Mouse (Mus musculus) kidney, adult 11 months (tissue): ENCODE measurements around the gene Opa3.
A peak's percentile ranks its signal among the peaks of the same experiment; 100 is the strongest.

Source experiments
- DNase-seq: peaks from one replicate; pipeline ENCODE4 v3.0.0; 2022

Opa3 gene

DNA sequence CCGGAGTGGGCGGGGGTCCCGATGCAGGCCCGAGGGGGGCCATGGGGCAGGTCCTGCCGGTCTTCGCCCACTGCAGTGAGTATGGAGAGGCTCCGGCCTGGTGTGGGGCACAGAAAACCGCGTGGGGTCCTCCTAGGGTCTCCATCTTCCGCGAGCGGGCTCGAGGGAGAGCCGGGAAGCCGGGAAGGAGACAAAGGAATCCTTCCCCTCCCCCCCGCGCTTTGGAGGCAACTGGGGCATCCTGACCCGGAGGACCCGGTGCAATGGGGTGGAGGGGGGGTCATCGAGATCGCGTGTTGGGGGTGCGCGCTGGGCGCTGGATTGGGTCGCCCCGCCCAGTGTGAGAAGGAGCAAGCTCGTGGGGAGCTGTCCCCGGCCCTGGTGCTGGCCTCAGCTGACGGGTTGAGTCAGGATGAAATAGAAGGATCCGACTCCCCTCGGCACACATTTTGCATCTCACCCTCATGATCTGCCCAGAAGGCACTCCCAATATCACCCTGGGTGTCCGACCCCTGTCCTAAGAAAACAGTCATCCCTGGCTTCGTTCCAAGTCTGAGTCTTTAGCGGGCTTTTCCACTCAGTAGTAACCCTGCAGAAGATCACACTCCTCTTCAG is 54.8 kb downstream of the Opa3 start:
- no peak for DNase-seq

DNA sequence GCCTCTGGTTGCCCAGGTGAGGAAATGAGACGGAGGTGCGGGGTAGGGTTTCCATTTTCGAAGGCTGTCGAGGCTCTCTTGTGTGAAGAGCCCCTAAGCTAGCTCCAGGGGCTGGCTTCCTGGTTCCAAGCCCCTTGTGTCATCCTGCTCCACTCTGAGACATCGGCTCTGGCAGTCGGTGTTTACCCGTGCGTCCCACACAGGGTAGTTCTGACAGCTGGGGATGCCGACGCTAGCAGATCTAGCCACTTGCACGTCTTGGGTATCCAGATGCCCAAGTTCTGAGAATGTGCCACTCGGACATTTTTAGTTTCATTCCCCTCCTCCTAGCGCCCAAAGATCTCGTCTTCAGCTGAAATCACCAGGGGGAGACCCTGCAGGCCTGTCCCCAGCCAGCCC is 55.3 kb downstream of the Opa3 start:
- DNase-seq = no peak

DNA sequence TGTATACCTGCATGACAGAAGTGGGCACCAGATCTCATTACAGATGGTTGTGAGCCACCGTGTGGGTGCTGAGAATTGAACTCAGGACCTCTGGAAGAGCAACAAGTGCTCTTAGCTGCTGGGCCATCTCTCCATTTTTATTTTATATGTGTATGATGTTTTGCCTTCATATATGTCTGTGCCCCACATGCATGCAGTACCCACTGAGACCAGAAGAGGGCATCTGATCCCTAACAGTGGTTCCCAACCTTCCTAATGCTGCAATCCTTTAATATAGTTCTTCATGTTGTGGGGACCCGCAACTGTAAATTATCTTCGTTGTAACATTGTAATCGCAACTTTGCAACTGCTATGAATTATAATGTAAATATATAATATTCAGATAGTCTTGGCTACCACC is 56.6 kb downstream of the Opa3 start:
- DNase-seq = no peak

DNA sequence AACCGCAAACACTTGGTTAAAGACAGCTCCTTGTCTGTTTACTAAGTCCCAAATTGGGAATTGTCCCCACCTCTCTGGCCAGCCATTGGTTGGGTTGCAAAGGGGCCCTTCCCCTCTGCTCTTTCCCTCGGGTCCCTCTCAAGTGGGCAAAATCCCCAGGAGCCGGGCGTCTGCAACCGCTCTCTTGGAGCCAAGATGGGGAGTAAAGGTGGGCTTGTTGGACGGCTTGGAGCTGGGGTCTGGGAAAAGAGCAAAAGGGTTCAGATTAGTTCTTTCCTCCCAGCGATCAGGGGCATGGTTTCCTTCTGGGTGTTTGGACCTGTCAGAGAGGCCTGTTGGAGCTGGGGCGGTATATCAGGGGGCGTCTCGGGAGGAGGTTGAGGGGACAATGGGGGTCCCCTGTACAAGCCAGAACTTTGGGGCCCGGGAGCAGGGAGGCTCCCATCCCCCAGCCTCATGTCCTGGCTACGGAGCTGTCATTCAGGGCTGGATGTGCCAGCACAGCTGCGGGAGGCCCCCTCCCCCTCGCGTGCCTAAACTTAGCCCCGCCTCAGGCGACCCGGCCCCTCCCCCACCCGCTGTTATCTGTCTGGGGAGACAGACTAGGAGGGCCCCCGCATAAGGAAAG is 62.9 kb downstream of the Opa3 start:
- no peak for DNase-seq

DNA sequence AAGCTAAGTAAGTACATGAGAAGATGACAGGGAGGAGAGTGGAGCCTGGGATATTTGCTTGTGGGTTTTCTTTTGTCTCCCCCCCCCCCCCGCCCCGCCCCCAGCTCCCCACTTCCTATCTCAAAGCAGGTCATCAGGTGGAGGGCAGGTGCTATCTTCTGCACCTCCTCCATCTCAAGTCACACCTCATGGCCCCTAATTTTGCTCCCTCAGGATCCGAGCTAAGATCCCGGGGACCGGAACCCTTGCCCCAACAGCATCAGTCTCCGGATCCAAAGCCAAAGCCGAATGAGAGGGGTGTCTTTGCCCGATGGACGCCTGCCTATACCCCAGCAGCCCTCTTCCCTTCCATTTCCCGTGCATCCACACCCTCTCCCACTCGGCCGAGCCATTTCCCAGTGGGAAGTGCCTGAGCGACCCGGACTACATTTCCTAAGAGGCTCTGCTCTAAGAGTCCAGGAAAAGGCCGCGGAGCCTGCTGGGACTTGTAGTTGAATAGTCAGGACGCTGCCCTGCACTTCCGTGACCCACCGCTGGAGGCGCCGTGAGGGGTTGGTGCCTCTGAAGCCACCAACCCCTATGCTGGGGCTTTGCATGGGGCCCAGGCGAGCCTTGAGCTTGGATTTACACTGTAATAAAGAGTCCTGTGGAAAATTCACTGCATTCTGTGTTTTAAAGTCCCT is 67.5 kb downstream of the Opa3 start:
- DNase-seq = peak; percentile 95

DNA sequence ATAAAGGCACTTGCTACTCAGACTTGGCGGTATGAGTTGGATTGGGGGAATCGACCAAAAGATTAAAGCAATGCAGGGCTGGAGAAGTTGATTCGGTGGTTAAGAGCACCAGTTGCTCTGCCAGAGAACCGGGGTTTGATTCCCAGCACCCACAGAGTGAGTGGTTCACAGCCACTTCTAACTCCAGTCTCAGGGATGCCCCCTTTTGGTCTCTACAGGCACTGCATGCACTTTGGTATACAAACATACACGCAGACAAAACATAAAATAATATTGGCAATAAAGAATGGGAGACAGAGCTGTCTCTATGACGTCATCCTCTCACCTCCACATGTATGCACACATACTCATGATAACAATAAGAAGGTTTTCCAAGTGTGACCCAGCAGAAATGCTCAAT is 68.9 kb downstream of the Opa3 start:
- DNase-seq = no peak

DNA sequence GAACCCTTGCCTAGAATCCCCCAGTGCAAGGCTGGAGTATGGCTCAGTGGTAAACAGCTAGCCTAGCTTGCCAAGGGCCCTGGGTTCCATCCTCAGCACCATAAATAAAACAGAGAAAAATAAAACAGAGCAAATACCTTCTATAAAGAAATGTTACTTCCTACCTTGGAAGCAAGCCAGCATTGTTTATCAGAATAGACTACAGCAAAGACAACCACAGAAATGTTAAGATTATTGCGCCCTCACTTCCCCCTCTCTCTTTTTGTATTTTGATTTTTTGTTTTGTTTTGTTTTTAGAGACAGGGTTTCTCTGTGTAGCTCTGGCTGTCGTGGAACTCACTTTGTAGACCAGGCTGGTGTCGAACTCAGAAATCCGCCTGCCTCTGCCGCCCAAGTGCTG is 69.7 kb downstream of the Opa3 start:
- DNase-seq = no peak

DNA sequence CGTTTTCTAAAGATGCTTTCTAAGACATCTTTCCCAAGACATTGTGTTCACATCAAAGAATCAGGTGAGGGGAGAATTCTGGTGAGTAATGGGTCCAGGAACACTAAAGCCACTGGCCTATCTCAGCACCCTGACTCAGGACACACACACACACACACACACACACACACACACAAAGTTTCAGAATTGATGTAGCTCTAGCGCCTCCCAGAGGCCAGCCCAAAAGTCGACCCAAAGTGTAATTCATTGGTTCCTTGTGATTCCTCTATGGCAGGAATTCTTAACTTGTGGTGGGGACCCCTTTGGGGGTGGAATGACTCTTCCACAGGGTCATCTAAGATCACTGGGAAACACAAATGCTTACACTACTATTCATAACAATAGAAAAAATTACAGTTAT is 71.1 kb downstream of the Opa3 start:
- DNase-seq = no peak

DNA sequence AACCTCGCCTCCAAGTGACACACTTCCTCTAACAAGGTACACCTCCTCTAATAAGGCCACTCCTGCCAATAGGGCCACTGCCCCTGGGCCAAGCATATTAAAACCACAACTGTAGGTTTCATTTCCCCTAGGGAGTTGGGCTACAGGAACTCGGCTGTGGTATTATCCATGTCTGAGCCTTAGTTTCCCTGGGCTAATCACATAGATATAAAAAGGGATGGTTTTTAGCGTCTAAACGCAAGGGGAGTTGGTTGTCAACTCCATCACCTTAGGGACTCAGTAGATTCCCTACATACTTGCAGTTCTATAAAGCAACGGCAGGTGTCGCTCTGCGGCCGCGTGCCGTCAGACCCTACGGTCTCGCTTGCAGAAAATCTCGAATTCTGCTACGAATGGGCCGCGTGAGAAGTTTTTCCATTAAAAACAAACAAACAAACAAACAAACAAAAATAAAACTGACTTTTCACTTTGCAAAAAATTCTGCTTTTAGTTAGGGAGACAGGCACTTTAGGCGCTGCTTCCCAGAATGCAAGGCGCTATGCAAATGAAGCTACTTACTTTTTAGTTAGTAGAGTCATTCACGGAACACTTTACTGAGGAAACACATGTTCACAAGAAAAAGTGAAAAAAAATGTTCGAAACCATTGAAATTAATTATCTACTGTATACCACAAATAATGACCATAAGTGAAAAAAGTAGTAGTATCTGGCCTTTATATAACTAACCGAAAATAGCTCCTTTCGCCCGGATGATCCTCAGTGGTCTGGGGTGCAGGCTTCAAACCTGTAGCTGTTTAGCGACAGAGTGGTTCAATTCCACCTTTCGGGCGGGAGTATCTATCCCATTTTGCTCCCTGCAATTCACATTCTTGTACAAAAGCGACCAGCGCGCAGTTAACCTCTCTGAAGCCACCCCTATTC is 72.6 kb downstream of the Opa3 start:
- peak; percentile 65 for DNase-seq

DNA sequence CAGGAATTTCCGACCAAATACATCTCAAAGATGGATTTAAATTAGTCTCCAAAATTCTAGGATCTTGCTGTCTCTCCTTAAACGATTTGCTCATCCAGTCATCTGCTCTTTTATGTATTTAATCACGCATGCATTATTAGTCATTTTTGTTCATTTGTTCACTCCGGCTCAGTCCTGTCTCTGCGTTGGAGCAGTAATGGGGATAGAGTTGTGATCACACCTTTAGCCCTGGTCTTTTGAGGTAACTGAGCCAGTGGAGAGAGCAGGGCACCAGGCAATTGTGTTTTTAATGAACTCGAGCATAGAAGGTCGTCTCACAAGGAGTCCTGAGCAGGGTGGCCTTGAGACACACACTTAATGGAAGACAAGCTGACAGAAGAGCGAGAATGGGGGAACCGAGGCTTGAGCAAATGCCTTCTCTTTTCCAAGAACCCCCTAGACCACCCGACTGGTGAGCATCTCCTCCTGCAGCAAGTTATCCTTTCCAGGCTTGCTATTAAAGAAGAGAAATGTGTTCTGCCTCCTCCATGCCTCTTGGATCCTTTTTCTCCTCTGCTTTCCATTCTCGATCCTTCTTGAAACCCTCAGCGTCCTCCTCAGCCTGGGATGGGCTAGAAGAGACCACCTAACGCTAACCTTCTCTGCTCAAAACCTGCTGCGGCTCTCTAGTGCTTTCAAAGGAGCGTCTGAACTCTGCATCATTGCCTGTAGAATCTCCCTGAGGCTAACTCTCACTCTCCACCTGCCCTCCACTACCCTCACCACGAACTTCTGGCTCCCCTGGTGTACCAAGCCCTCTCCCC is 73.5 kb downstream of the Opa3 start:
- no peak for DNase-seq

DNA sequence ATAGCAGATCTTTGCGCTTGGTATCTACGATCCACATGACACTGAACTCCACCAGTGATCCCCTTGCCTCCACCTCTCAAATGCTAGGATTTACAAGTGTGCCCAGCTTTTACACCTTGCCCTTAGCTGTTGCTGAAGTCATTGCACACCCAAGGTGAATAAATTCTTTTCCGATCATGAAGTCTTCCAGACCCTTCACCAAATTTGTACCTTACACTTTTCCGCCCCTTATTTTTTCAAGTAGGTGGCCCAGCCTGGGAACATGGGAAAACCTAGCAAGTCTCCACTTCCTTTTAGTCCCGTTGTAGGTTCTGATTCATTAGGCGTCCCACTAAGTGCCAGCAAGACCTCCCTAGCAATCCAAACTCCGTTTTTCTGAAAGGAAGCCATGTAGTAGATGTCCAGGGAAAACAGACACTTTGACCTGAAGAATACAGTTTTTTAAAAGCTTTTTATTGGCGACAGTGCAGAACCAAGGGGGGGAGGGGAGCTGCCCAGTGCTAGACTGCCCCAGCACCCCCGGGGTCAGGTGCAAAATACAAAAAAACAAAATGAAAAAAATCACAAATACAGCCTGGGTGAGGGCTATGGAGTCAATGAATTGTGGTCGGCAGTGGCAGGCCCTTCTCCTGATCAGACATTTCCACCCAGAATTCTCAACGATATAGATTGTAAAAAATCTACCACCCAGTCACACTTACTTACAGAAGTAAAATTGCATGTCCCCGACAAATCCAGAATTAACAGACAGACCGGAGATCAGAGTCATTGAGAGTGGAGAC is 74.3 kb downstream of the Opa3 start:
- no peak for DNase-seq

DNA sequence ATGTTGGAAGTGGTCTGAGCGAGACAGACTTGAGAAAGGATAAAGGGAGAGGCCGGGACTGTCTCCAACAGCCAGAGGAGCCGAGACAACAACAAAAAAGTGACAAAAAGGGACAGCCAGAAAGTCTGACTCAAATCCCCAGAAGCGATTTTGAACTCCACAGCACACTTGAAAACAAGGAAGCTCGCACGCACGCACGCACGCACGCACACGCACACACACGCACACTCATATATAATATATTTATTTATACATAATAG is 74.8 kb downstream of the Opa3 start:
- no peak for DNase-seq

DNA sequence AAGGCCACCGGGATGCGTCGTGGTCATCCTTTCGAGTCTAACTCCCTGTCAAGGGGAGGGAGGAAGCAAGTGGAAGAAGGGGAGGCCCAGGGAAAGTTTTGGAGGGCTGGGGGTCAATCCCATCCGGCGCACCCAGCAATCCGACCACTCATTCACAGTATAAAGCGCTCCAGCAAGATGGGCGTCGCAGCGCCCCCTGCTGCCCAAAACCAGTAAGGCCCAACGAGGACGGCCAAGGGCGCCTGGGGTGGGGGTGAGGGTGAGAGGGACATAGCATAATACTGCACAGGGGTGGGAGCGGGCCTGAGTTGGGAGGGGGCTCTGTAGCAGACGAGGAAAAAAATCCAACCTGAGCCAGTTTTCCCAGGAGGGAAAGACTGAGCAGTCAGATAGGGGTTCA is 75.6 kb downstream of the Opa3 start:
- DNase-seq = peak; percentile 53

DNA sequence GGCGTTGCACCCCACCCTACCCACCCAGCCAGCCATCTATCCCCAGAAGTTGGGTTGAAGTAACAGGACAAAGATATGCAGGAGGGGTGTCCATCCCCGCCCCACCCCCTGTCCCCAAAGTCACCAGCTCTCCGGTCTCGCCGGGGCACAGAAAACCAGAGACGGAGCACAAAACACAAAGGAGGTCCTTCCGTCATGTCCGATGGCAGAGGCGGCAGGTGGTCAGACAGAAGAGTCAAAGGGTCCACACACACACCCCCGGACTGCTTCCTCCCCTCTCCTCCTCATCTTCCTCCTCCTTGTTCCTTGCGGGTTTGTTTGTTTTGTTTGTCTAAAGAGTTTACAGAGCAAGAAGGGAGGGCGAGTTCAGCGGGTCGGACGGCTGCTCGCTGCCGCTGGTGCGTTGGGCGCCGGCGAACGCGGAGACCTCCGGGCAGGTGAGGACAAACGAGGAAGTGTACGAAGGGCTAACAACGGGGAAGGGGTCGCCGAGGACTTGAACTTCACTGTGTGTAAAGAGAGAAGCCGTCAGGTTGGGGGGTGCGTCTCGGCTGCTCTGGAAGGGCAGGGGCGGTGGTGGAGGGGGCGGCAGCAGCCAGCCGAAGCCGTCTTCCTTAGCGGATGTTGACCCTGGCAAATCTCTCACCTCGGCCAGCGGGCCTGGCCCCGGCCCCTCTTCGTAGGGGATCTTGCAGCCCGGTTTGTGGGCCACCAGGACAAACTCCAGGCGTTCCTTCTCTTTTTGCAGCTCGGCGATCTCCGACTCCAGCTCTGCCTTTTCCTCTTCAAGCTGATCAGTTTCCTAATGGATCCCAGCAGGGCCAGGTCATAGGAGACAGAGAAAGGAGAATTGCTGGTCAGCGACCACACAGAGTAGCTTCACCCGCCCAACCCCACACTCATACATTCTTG is 76.6 kb downstream of the Opa3 start:
- DNase-seq = no peak

DNA sequence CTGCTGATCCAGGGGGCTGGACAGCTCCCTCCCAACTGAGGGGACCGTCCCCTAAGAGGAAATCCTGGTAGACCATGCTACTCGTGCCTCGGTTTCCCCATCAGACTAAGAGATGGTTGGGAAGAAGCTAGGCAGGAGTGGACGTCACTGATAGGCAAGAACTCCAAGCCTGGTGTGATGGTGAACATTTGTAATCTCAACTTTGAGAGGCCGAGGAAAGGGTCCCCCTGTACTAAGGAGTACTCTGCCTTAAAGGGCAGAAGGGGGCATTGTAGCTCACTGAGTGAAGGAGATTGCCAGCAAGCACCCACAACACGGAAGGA is 77.2 kb downstream of the Opa3 start:
- DNase-seq = no peak
